21 mouse cellular contexts compared by ENCODE assay signal in the genomic region with DNA sequence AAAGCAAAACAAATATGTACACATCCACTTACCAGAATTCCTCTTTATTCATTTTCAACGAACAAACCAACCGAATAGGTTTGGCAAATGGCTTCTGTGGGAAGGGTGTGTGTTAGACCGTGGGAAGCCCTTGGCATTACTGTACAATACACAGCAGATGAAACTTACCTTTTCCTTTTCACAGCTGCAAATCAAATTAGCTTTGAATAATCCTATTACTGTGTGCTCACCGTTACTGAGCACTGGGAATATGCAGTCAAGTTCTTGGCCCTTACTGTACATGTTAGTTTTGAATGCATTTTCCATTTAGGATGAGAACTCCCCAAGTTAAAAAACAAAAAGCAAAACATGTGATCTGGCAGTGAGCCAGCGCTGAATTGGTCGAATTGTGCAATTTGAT.
DNase-seq lines count a peak whose midpoint lies in the region; ATAC-seq and TF ChIP-seq lines count a peak whose summit lies in the region.
"Had no signal": no experiment of that assay in that cellular context is flagged by ENCODE, and none has a peak within 500 bp of the region (broad histone marks: within the 10 kb centered on the region; RNA-seq: fewer than 3 reads in every experiment).

No protein-coding gene starts in this region.

- no peak overlapping the region for H3K4me3 ChIP-seq in forebrain, embryonic 14.5 days (ENCODE audit: low read depth, low read length)
- H3K4me3 ChIP-seq in forebrain, embryonic 13.5 days, result no peak overlapping the region
- no peak overlapping the region for H3K4me3 ChIP-seq in midbrain, embryonic 14.5 days (replicated peaks; ENCODE audit: low read depth, low read length)
- H3K4me3 ChIP-seq in midbrain, embryonic 11.5 days (ENCODE audit: low read depth, low read length), result no peak overlapping the region
- H3K4me3 ChIP-seq: embryonic facial prominence, embryonic 15.5 days; hindbrain, embryonic 15.5 days; liver, embryonic 13.5 days; midbrain, embryonic 12.5 days had no signal

- H3K27ac ChIP-seq in forebrain, embryonic 14.5 days (ENCODE audit: low read depth, low read length), result no peak overlapping the region
- no peak overlapping the region for H3K27ac ChIP-seq in forebrain, embryonic 13.5 days
- H3K27ac ChIP-seq in midbrain, embryonic 14.5 days (replicated peaks; ENCODE audit: low read depth, low read length), result 0 out of 2 replicates have a peak overlapping the region, but pooled peaks have one; percentile 13
- no peak overlapping the region for H3K27ac ChIP-seq in midbrain, embryonic 11.5 days (ENCODE audit: low read depth, low read length)
- H3K27ac ChIP-seq: embryonic facial prominence, embryonic 15.5 days; hindbrain, embryonic 15.5 days; liver, embryonic 13.5 days; macrophage; midbrain, embryonic 12.5 days had no signal

- no peak for TF ChIP-seq CTCF in brain, embryonic 14.5 days (IDR thresholded peaks at IDR 0.05; ENCODE audit: borderline replicate concordance, extremely low read depth, insufficient read depth, insufficient read length)

- H3K4me2 ChIP-seq in forebrain, embryonic 14.5 days (ENCODE audit: low read length), result no peak overlapping the region
- H3K4me2 ChIP-seq in forebrain, embryonic 13.5 days, result no peak overlapping the region
- no peak overlapping the region for H3K4me2 ChIP-seq in midbrain, embryonic 14.5 days (ENCODE audit: low read length)
- no peak overlapping the region for H3K4me2 ChIP-seq in midbrain, embryonic 11.5 days
- H3K4me2 ChIP-seq: embryonic facial prominence, embryonic 15.5 days; heart, embryonic 11.5 days; hindbrain, embryonic 15.5 days; liver, embryonic 13.5 days; midbrain, embryonic 12.5 days had no signal

- no peak for ATAC-seq in forebrain, embryonic 14.5 days
- ATAC-seq in forebrain, embryonic 13.5 days, result no peak
- ATAC-seq in midbrain, embryonic 14.5 days (ENCODE audit: low FRiP score, low TSS enrichment), result no peak
- no peak for ATAC-seq in midbrain, embryonic 11.5 days (ENCODE audit: low FRiP score)
- ATAC-seq: forebrain, postnatal 0 days had no signal

- no peaks in the 10 kb centered on the region for H3K9me3 ChIP-seq in forebrain, embryonic 14.5 days (replicated peaks; ENCODE audit: control insufficient read depth, low read length)
- H3K9me3 ChIP-seq in forebrain, embryonic 13.5 days (replicated peaks), result no peaks in the 10 kb centered on the region
- no peaks in the 10 kb centered on the region for H3K9me3 ChIP-seq in midbrain, embryonic 14.5 days (ENCODE audit: control insufficient read depth, low read length)
- no peaks in the 10 kb centered on the region for H3K9me3 ChIP-seq in midbrain, embryonic 11.5 days (ENCODE audit: control insufficient read depth, low read length)
- H3K9me3 ChIP-seq: embryonic facial prominence, embryonic 15.5 days; hindbrain, embryonic 15.5 days; liver, embryonic 13.5 days; midbrain, embryonic 12.5 days had no signal

- no peaks in the 10 kb centered on the region for H3K27me3 ChIP-seq in forebrain, embryonic 14.5 days (replicated peaks; ENCODE audit: control insufficient read depth, insufficient read depth, low read length)
- no peaks in the 10 kb centered on the region for H3K27me3 ChIP-seq in forebrain, embryonic 13.5 days
- no peaks in the 10 kb centered on the region for H3K27me3 ChIP-seq in midbrain, embryonic 14.5 days (ENCODE audit: control insufficient read depth, insufficient read depth, low read length)
- no peaks in the 10 kb centered on the region for H3K27me3 ChIP-seq in midbrain, embryonic 11.5 days (ENCODE audit: control insufficient read depth, insufficient read depth, low read length)
- H3K27me3 ChIP-seq: embryonic facial prominence, embryonic 15.5 days; hindbrain, embryonic 15.5 days; liver, embryonic 13.5 days; midbrain, embryonic 12.5 days had no signal

- DNase-seq in forebrain, embryonic 14.5 days (ENCODE audit: low spot score), result peak; percentile 35
- DNase-seq in midbrain, embryonic 14.5 days, result peak; percentile 50
- no peak for DNase-seq in midbrain, embryonic 11.5 days (ENCODE audit: low spot score, missing footprints)
- DNase-seq in brain, embryonic 14.5 days (ENCODE audit: low read depth), result peak; percentile 32
- DNase-seq in left cerebral cortex, adult 8-10 months (ENCODE audit: low spot score in 2 of 2), result no peak
- DNase-seq in urinary bladder, postnatal 36 days (ENCODE audit: low spot score in 2 of 2), result no peak
- DNase-seq: cerebellum, adult 11-12 months; forebrain, postnatal 0 days; gastrocnemius, postnatal 14 days; heart, adult 11 months; kidney, adult 8-10 months; kidney, postnatal 14 days; liver, embryonic 13.5 days; lung, adult 2 months; thymus, postnatal 14 days had no signal

- TF ChIP-seq POLR2A in brain, embryonic 14.5 days (IDR thresholded peaks at IDR 0.05; ENCODE audit: borderline replicate concordance, extremely low read depth, insufficient read depth, insufficient read length, poor library complexity, severe bottlenecking), result no peak

- no peaks in the 10 kb centered on the region for H3K36me3 ChIP-seq in forebrain, embryonic 14.5 days (ENCODE audit: control insufficient read depth, insufficient read depth, low read length)
- H3K36me3 ChIP-seq in forebrain, embryonic 13.5 days (ENCODE audit: poor library complexity, severe bottlenecking), result no peaks in the 10 kb centered on the region
- no peaks in the 10 kb centered on the region for H3K36me3 ChIP-seq in midbrain, embryonic 14.5 days (ENCODE audit: control insufficient read depth, insufficient read depth, low read length)
- no peaks in the 10 kb centered on the region for H3K36me3 ChIP-seq in midbrain, embryonic 11.5 days (ENCODE audit: control insufficient read depth, insufficient read depth, low read length)
- H3K36me3 ChIP-seq: embryonic facial prominence, embryonic 15.5 days; hindbrain, embryonic 15.5 days; liver, embryonic 13.5 days; midbrain, embryonic 12.5 days had no signal

- 62% methylated on average over 6 of the region's 6 CpGs for WGBS in forebrain, embryonic 14.5 days
- 67% methylated on average over 6 of the region's 6 CpGs for WGBS in forebrain, embryonic 13.5 days
- WGBS in midbrain, embryonic 14.5 days, result 58% methylated on average over 6 of the region's 6 CpGs
- 86% methylated on average over 6 of the region's 6 CpGs for WGBS in midbrain, embryonic 11.5 days

- H3K9ac ChIP-seq in forebrain, embryonic 14.5 days (ENCODE audit: low read length), result no peak overlapping the region
- no peak overlapping the region for H3K9ac ChIP-seq in forebrain, embryonic 13.5 days
- no peak overlapping the region for H3K9ac ChIP-seq in midbrain, embryonic 14.5 days (replicated peaks; ENCODE audit: low read length)
- no peak overlapping the region for H3K9ac ChIP-seq in midbrain, embryonic 11.5 days (ENCODE audit: low read length)
- H3K9ac ChIP-seq: embryonic facial prominence, embryonic 15.5 days; forebrain, postnatal 0 days; hindbrain, embryonic 15.5 days; liver, embryonic 13.5 days; midbrain, embryonic 12.5 days had no signal

- H3K4me1 ChIP-seq in forebrain, embryonic 14.5 days (ENCODE audit: control insufficient read depth, insufficient read depth, low read length), result no peaks in the 10 kb centered on the region
- H3K4me1 ChIP-seq in forebrain, embryonic 13.5 days, result peaks cover 8% of the 10 kb centered on the region; the same call in 1 of the 2 replicates
- 0 out of 2 replicates have a peak, but pooled peaks cover 6% of the 10 kb centered on the region for H3K4me1 ChIP-seq in midbrain, embryonic 14.5 days (ENCODE audit: control insufficient read depth, insufficient read depth, low read length)
- H3K4me1 ChIP-seq in midbrain, embryonic 11.5 days (ENCODE audit: control insufficient read depth, insufficient read depth, low read length), result peaks cover 5% of the 10 kb centered on the region
- H3K4me1 ChIP-seq: embryonic facial prominence, embryonic 15.5 days; liver, embryonic 13.5 days had no signal

Comparison
In these comparisons a context has a peak if more than half of its experiments do, and no peak if none do; other contexts are left out.
1. DNase-seq: peak in forebrain, embryonic 14.5 days (single experiment), midbrain, embryonic 14.5 days (single experiment) and brain, embryonic 14.5 days (single experiment); none in midbrain, embryonic 11.5 days (single experiment), left cerebral cortex, adult 8-10 months (0 of 2) and urinary bladder, postnatal 36 days (0 of 2).